Mouse (Mus musculus) stomach, embryonic 16.5 days (tissue): ENCODE data around the gene Ankle1. TPM values are rescaled to one million over a fixed set of nuclear protein-coding genes. Genes with fewer than 3 reads are reported as not detected.

Experiments used
- ATAC-seq: fragments of 200-750 bp; cut with Nextera tagmentation; 2 replicates; pipeline ENCODE4 v1.8.0; 2017; ENCODE audit warnings: moderate number of reproducible peaks, moderate TSS enrichment; ENCODE audit not compliant: insufficient read depth, low FRiP score
- H3K27ac ChIP-seq: fragments of 300-500 bp; sonication (generic); 2 replicates; pipeline ENCODE4 v1.5.1; 2014; ENCODE audit warnings: low read length
- H3K27me3 ChIP-seq: fragments of 300-500 bp; sonication (generic); 2 replicates; pipeline ENCODE4 v1.6.1; 2014; ENCODE audit warnings: low read length, control low read depth, mixed read lengths; ENCODE audit not compliant: control insufficient read depth, insufficient read depth
- H3K36me3 ChIP-seq: fragments of 300-500 bp; sonication (generic); 2 replicates; pipeline ENCODE4 v1.6.1; 2014; ENCODE audit warnings: low read length; ENCODE audit not compliant: control insufficient read depth, insufficient read depth
- H3K4me1 ChIP-seq: fragments of 300-500 bp; sonication (generic); 2 replicates; pipeline ENCODE4 v1.6.1; 2014; ENCODE audit warnings: low read length, control low read depth, mixed read lengths; ENCODE audit not compliant: control insufficient read depth, insufficient read depth
- H3K4me2 ChIP-seq: fragments of 300-500 bp; sonication (generic); 2 replicates; pipeline ENCODE4 v1.6.1; 2014; ENCODE audit warnings: low read depth, low read length, mixed read lengths
- H3K4me3 ChIP-seq: fragments of 300-500 bp; sonication (generic); replicated peaks from 2 replicates; pipeline ENCODE4 v1.5.1; 2014; ENCODE audit warnings: mild to moderate bottlenecking, low read length
- H3K9ac ChIP-seq: fragments of 300-500 bp; sonication (generic); 2 replicates; pipeline ENCODE4 v1.6.1; 2014; ENCODE audit warnings: low read length
- H3K9me3 ChIP-seq: fragments of 300-500 bp; sonication (generic); replicated peaks from 2 replicates; pipeline ENCODE4 v1.6.1; 2016; ENCODE audit warnings: low read length, control low read depth; ENCODE audit not compliant: control insufficient read depth
- WGBS: fragments of 180-500 bp; shearing (Covaris S2); extraction: QIAGEN DNeasy Blood & Tissue Kit; methylation state at CpG from one replicate; pipeline ENCODE4 v1.1.7; 2014; 5-methylcytosine and 5-hydroxymethylcytosine counted together
- polyA plus RNA-seq: library from polyadenylated mRNA; unstranded; fragments of >200 nt; fragmentation: Nextera tagmentation; extraction: Ambion mirVana; gene quantifications from 2 replicates; pipeline ENCODE4 v1.2.1, GENCODE M21; 2015

Gene Ankle1
- polyA plus RNA-seq, 1 experiment from 2014 or later = 38.7 TPM

GRCm38 (mm10) chr8:71457659-71458270, 52.0 kb downstream of the Ankle1 start:
- Histone ChIP-seq H3K9me3 (no peaks in the 10 kb centered on the region), H3K27me3 (no peaks in the 10 kb centered on the region), H3K4me3 (no peak overlapping the region), H3K36me3 (no peaks in the 10 kb centered on the region; the same call in 1 of the 2 replicates), H3K9ac (no peak overlapping the region), H3K4me1 (peaks cover 10% of the 10 kb centered on the region; the same call in 1 of the 2 replicates), H3K4me2 (no peak overlapping the region), H3K27ac (no peak overlapping the region)
- WGBS = 81% methylated on average over 20 of the region's 20 CpGs
- ATAC-seq = no peak

Other genes with a start within 250 kb of the Ankle1 start
- 18.7 and 19.1 TPM in 2 replicates for gene Myo9b, start 133.3 kb upstream of the Ankle1 start, polyA plus RNA-seq
- gene Haus8, start 133.1 kb upstream of the Ankle1 start, polyA plus RNA-seq = 46.4 and 55.4 TPM in 2 replicates
- gene Use1, start 39.2 kb upstream of the Ankle1 start, polyA plus RNA-seq = 90.2 and 91.5 TPM in 2 replicates
- 5.6 and 6.5 TPM in 2 replicates for gene Ocel1, start 34.7 kb upstream of the Ankle1 start, polyA plus RNA-seq
- gene Nr2f6, start 24.1 kb upstream of the Ankle1 start, polyA plus RNA-seq = 17.3 and 24.1 TPM in 2 replicates
- gene Ushbp1, start 10.2 kb upstream of the Ankle1 start, polyA plus RNA-seq = 12.7 and 12.8 TPM in 2 replicates
- gene Babam1, start 9.1 kb upstream of the Ankle1 start, polyA plus RNA-seq = 72.2 and 77.4 TPM in 2 replicates
- gene Abhd8, start 57.6 kb downstream of the Ankle1 start, polyA plus RNA-seq = 23.5 and 27.5 TPM in 2 replicates
- gene Mrpl34, start 58.9 kb downstream of the Ankle1 start, polyA plus RNA-seq = 126 and 148 TPM in 2 replicates
- gene Dda1, start 63.2 kb downstream of the Ankle1 start, polyA plus RNA-seq = 87.1 and 89.1 TPM in 2 replicates
- 0.26 and 0.27 TPM in 2 replicates for gene Ano8, start 80.0 kb downstream of the Ankle1 start, polyA plus RNA-seq
- 11.0 and 14.8 TPM in 2 replicates for gene Gtpbp3, start 82.1 kb downstream of the Ankle1 start, polyA plus RNA-seq
- 79.7 and 81.8 TPM in 2 replicates for gene Plvap, start 105.7 kb downstream of the Ankle1 start, polyA plus RNA-seq
- gene Ccdc194, start 119.7 kb downstream of the Ankle1 start, polyA plus RNA-seq = 0.32 and 0.40 TPM in 2 replicates
- gene Bst2, start 131.4 kb downstream of the Ankle1 start, polyA plus RNA-seq = 39.9 and 46.5 TPM in 2 replicates
- gene Mvb12a, start 136.9 kb downstream of the Ankle1 start, polyA plus RNA-seq = 101 and 103 TPM in 2 replicates
- 2.9 and 3.2 TPM in 2 replicates for gene Tmem221, start 152.9 kb downstream of the Ankle1 start, polyA plus RNA-seq
- 0.08 TPM in 1 of 2 replicates, not detected in the other for gene Nxnl1, start 160.6 kb downstream of the Ankle1 start, polyA plus RNA-seq
- gene Slc27a1, start 162.9 kb downstream of the Ankle1 start, polyA plus RNA-seq = 35.2 and 41.4 TPM in 2 replicates
- 200 and 206 TPM in 2 replicates for gene Pgls, start 186.2 kb downstream of the Ankle1 start, polyA plus RNA-seq
- gene Fam129c, start 191.6 kb downstream of the Ankle1 start, polyA plus RNA-seq = 3.2 and 4.0 TPM in 2 replicates
- gene Colgalt1, start 205.0 kb downstream of the Ankle1 start, polyA plus RNA-seq = 60.1 and 69.2 TPM in 2 replicates